Mouse (Mus musculus) liver, embryonic 14.5 days (tissue): ENCODE data around the gene Rfx6.

Experiments used
- CTCF ChIP-seq: IDR thresholded peaks from 2 replicates; pipeline ENCODE4 v1.5.1; 2016; ENCODE audit warnings: antibody characterized with exemption, low read depth, control low read depth
- EP300 ChIP-seq: IDR thresholded peaks from 2 replicates; pipeline ENCODE4 v1.6.1; 2016; ENCODE audit warnings: antibody characterized with exemption, low read depth

GRCm38 (mm10) chr10:51763241-51763640 lies 85.7 kb downstream of the Rfx6 start:
- TF ChIP-seq CTCF (no peak), EP300 (no peak)
